Mouse (Mus musculus) myocyte (in vitro differentiated cells): ENCODE data around the gene Tpra1. TPM values are rescaled to one million over a fixed set of nuclear protein-coding genes. Genes with fewer than 3 reads are reported as not detected.
A peak's percentile ranks its signal among the peaks of the same experiment; 100 is the strongest.

Experiments
- H3K27me3 ChIP-seq: one replicate; pipeline ENCODE4 v1.6.1; 2011; ENCODE audit not compliant: control insufficient read depth, insufficient read depth, insufficient read length
- H3K36me3 ChIP-seq: one replicate; pipeline ENCODE4 v1.6.1; 2011; ENCODE audit not compliant: control insufficient read depth, insufficient read depth
- H3K4me2 ChIP-seq: one replicate; pipeline ENCODE4 v1.6.1; 2011; ENCODE audit warnings: low read depth, control low read depth
- H3K4me3 ChIP-seq: one replicate; pipeline ENCODE4 v1.5.1; 2011; ENCODE audit warnings: mild to moderate bottlenecking, control low read depth, moderate library complexity
- H3K79me2 ChIP-seq: one replicate; pipeline ENCODE4 v1.6.1; 2011; ENCODE audit not compliant: control insufficient read depth, insufficient read depth
- H3ac ChIP-seq: one replicate; pipeline ENCODE4 v1.6.1; 2011; ENCODE audit not compliant: control insufficient read depth, insufficient read length
- CEBPB ChIP-seq: IDR thresholded peaks from 2 replicates; pipeline ENCODE4 v1.6.1; 2011; ENCODE audit warnings: mild to moderate bottlenecking, moderate library complexity; ENCODE audit not compliant: poor library complexity, insufficient read depth, severe bottlenecking
- E2F4 ChIP-seq: IDR thresholded peaks from one replicate; pipeline ENCODE4 v1.6.1; 2011; ENCODE audit warnings: mild to moderate bottlenecking, control low read depth, moderate library complexity; ENCODE audit not compliant: insufficient read depth
- MAX ChIP-seq: IDR thresholded peaks from one replicate; pipeline ENCODE4 v1.6.1; 2011; ENCODE audit warnings: low read depth, mild to moderate bottlenecking, control low read depth
- MYOD1 ChIP-seq, 3 experiments: IDR thresholded peaks; one replicate each; pipeline ENCODE4 v1.6.1; 2011; ENCODE audit warnings: control low read depth in 2 of 3, low read depth in 2 of 3, mild to moderate bottlenecking in 2 of 3, moderate library complexity in 1 of 3; ENCODE audit not compliant: insufficient read length in 2 of 3, control insufficient read depth in 1 of 3
- MYOG ChIP-seq, 3 experiments: IDR thresholded peaks; one replicate each; pipeline ENCODE4 v1.6.1; 2011; ENCODE audit warnings: control low read depth in 2 of 3, low read depth in 2 of 3, mild to moderate bottlenecking in 2 of 3; ENCODE audit not compliant: insufficient read length in 2 of 3, control insufficient read depth in 1 of 3, insufficient read depth in 1 of 3
- POLR2A ChIP-seq: IDR thresholded peaks from one replicate; pipeline ENCODE4 v1.6.1; 2011; ENCODE audit warnings: low read depth, mild to moderate bottlenecking, control low read depth, moderate library complexity; ENCODE audit not compliant: insufficient read length
- POLR2AphosphoS2 ChIP-seq: IDR thresholded peaks from one replicate; pipeline ENCODE4 v1.6.1; 2011; ENCODE audit warnings: low read depth, control low read depth; ENCODE audit not compliant: insufficient read length
- REST ChIP-seq: IDR thresholded peaks from one replicate; pipeline ENCODE4 v1.6.1; 2011; ENCODE audit warnings: mild to moderate bottlenecking, control low read depth, moderate library complexity; ENCODE audit not compliant: insufficient read depth, insufficient read length
- SRF ChIP-seq: IDR thresholded peaks from one replicate; pipeline ENCODE4 v1.6.1; 2011; ENCODE audit warnings: low read depth; ENCODE audit not compliant: control insufficient read depth, insufficient read length
- TCF12 ChIP-seq: IDR thresholded peaks from one replicate; pipeline ENCODE4 v1.6.1; 2011; ENCODE audit warnings: mild to moderate bottlenecking, control low read depth; ENCODE audit not compliant: poor library complexity, insufficient read depth, severe bottlenecking
- TCF3 ChIP-seq: IDR thresholded peaks from one replicate; pipeline ENCODE4 v1.6.1; 2011; ENCODE audit warnings: low read depth, control low read depth; ENCODE audit not compliant: insufficient read length
- USF1 ChIP-seq: IDR thresholded peaks from one replicate; pipeline ENCODE4 v1.6.1; 2011; ENCODE audit warnings: low read depth, mild to moderate bottlenecking, control low read depth, moderate library complexity
- polyA plus RNA-seq: library from polyadenylated mRNA; unstranded; fragments of >200 nt; fragmentation: generic; extraction: Trizol; gene quantifications from one replicate; pipeline ENCODE4 v1.2.1, GENCODE M21; 2012; ENCODE audit warnings: missing spikeins

The Tpra1 gene
- polyA plus RNA-seq, result 27.3 TPM

DNA sequence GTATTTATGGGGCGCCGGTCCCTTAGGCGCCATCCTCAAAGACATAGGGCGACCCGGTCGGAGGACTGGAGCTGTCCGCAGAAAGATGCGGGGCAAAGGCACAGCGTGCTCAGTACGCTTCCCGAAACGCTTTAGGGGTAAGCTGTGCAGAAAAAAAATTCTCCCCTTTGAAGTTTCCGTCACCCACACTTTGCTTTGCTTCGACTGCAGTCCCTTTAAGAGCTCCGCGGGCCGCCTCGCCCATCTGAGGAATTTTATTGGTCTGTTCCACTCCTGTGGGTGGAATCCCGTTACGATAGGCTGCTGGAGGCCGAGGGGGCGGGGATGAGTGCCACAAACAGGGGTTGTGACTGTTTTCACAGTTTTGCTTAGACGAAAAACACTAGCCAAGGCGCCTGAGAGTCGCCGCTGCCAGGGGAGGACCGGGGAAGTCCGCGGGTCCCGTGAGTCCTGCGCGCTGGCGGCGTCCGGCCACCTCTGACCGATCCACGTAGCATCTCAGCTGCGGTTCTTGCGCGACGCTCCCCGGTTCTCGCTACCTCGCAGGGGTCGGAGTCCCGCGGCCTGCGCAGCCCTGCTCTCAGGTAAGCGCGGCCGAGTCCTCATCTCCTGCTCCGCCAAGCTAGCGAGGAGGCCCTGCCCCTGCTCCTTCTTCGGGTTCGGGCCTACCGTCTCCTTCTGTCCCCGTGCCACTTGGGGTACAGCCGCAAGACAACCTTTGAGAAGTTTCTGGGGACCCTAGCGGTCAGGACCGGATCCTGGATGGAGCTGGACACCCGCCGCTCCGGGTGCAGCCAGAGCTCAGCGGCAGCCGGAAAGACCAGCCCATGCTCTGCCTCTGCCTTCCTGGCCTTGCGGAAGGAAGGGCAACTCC lies at the start of gene Tpra1:
Gene Tpra1, plus strand, starts transcription at position 305 of the 874 bp plus-strand sequence.
- Histone ChIP-seq H3K36me3 (no peaks in the 10 kb centered on the region), H3K4me2 (peak within 1 kb of the TSS; percentile 98), H3K79me2 (peaks cover 6% of the 10 kb centered on the region), H3K27me3 (no peaks in the 10 kb centered on the region), H3K4me3 (peak within 1 kb of the TSS; percentile 51), H3ac (peak within 1 kb of the TSS; percentile 93)
- no peak for TF ChIP-seq TCF3
- no peak for TF ChIP-seq CEBPB
- no peak for TF ChIP-seq REST
- TF ChIP-seq SRF, result no peak
- no peak for TF ChIP-seq MYOD1 (IDR thresholded peaks at IDR 0.05; ENCODE audit: control insufficient read depth in 1 of 3, insufficient read length in 2 of 3, low read depth in 2 of 3)
- TF ChIP-seq POLR2AphosphoS2, result peak; percentile 49
- no peak for TF ChIP-seq TCF12
- TF ChIP-seq MYOG (IDR thresholded peaks at IDR 0.05; ENCODE audit: control insufficient read depth in 1 of 3, insufficient read depth in 1 of 3, insufficient read length in 2 of 3, low read depth in 2 of 3), result no peak
- TF ChIP-seq USF1, result no peak
- TF ChIP-seq POLR2A, result peak; percentile 60
- no peak for TF ChIP-seq MAX

GRCm38 (mm10) chr6:88854509-88854908 lies 47.5 kb upstream of the Tpra1 start:
- Histone ChIP-seq H3K36me3 (no peaks in the 10 kb centered on the region), H3ac (no peak overlapping the region), H3K27me3 (no peaks in the 10 kb centered on the region), H3K4me3 (no peak overlapping the region), H3K4me2 (peak overlapping the region; percentile 18), H3K79me2 (no peaks in the 10 kb centered on the region)
- peak in 2 of 3 experiments; percentile 32 to 80 for TF ChIP-seq MYOG (IDR thresholded peaks at IDR 0.05; ENCODE audit: control insufficient read depth in 1 of 3, insufficient read depth in 1 of 3, insufficient read length in 2 of 3, low read depth in 2 of 3)
- peak; percentile 25 for TF ChIP-seq TCF12
- TF ChIP-seq TCF3, result peak; percentile 14
- TF ChIP-seq POLR2AphosphoS2, result no peak
- TF ChIP-seq E2F4, result no peak
- TF ChIP-seq MYOD1 (IDR thresholded peaks at IDR 0.05; ENCODE audit: control insufficient read depth in 1 of 3, insufficient read length in 2 of 3, low read depth in 2 of 3), result peak; percentile 27 to 92 (median 39)

- H3K4me3 ChIP-seq, result no peak overlapping the region
- H3K4me2 ChIP-seq, result no peak overlapping the region
- TF ChIP-seq SRF, result no peak
- TF ChIP-seq MYOG (IDR thresholded peaks at IDR 0.05; ENCODE audit: control insufficient read depth in 1 of 3, insufficient read depth in 1 of 3, insufficient read length in 2 of 3, low read depth in 2 of 3), result no peak
- H3K79me2 ChIP-seq, result no peaks in the 10 kb centered on the region
- H3K36me3 ChIP-seq, result no peaks in the 10 kb centered on the region
- H3K27me3 ChIP-seq, result no peaks in the 10 kb centered on the region
- H3ac ChIP-seq, result no peak overlapping the region
Observed at GRCm38 (mm10) chr6:88855636-88856035, 46.4 kb upstream of the Tpra1 start.

DNA sequence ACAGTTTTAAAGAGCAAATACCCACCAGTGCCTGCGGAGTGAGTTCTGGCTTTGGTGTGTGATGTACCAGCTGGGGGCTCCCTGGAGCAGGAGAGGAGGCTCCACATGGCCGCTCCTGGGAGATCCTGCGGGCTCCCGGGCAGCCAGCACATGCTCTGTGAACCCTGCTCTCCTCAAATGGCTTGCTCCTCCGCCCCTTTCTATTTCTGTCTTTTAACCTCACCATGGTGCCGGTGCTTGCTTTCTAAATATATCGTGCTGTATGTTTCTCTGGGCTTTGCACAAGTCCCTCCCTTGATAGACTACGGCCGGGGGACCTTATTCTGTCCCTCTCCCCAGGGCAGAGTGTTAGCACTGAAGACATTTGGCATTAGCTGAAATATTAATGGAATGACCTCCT lies 44.8 kb upstream of the Tpra1 start:
- H3K27me3 ChIP-seq, result no peaks in the 10 kb centered on the region
- no peaks in the 10 kb centered on the region for H3K36me3 ChIP-seq
- peak overlapping the region; percentile 51 for H3K4me2 ChIP-seq
- no peaks in the 10 kb centered on the region for H3K79me2 ChIP-seq
- H3ac ChIP-seq, result no peak overlapping the region
- TF ChIP-seq MYOG (IDR thresholded peaks at IDR 0.05; ENCODE audit: control insufficient read depth in 1 of 3, insufficient read depth in 1 of 3, insufficient read length in 2 of 3, low read depth in 2 of 3) (peak in 1 of 3 experiments; percentile 41), MAX (no peak)
- no peak overlapping the region for H3K4me3 ChIP-seq

DNA sequence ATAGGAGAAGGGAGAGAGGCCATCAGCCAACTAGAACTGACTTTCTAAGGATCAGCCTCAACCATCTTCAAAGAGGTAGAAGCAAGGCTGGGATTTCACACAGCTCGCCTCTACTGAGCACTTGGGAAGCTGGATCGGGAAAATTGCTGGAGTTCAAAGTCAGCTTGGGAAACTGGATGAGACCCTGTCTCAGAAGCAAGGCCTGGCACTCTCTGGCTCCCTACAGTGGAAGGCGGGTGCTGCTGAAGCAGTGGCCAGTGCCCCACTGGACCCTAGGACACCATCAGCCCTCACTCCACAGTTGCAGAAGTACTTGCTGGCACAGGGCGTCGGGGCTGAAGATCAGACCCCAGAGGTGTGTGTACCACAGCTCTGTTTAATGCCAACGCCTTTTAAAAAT lies 44.2 kb upstream of the Tpra1 start:
- no peaks in the 10 kb centered on the region for H3K27me3 ChIP-seq
- no peaks in the 10 kb centered on the region for H3K36me3 ChIP-seq
- peak overlapping the region; percentile 51 for H3K4me2 ChIP-seq
- TF ChIP-seq E2F4 (no peak), MYOG (IDR thresholded peaks at IDR 0.05; ENCODE audit: control insufficient read depth in 1 of 3, insufficient read depth in 1 of 3, insufficient read length in 2 of 3, low read depth in 2 of 3) (no peak), POLR2AphosphoS2 (no peak), CEBPB (no peak), SRF (no peak), REST (no peak), USF1 (no peak), MYOD1 (IDR thresholded peaks at IDR 0.05; ENCODE audit: control insufficient read depth in 1 of 3, insufficient read length in 2 of 3, low read depth in 2 of 3) (no peak), MAX (no peak), TCF3 (no peak), TCF12 (no peak), POLR2A (no peak)
- no peaks in the 10 kb centered on the region for H3K79me2 ChIP-seq
- no peak overlapping the region for H3ac ChIP-seq
- no peak overlapping the region for H3K4me3 ChIP-seq
